Mouse (Mus musculus) liver, embryonic 11.5 days (tissue): Measurements from ENCODE around the gene Cox8b. TPM values are rescaled to one million over a fixed set of nuclear protein-coding genes. Genes with fewer than 3 reads are reported as not detected.

Source experiments
- ATAC-seq: fragments of 200-750 bp; cut with Nextera tagmentation; replicated peaks from 2 replicates; pipeline ENCODE4 v1.8.0; 2017; ENCODE audit warnings: moderate number of reproducible peaks, mild to moderate bottlenecking, moderate TSS enrichment, moderate library complexity; ENCODE audit not compliant: low FRiP score
- DNase-seq: peaks from one replicate; pipeline ENCODE4 v3.0.0-alpha.2; 2017; ENCODE audit warnings: low spot score
- H3K27ac ChIP-seq: fragments of 300-500 bp; sonication (generic); 2 replicates; pipeline ENCODE4 v1.5.1; 2014; ENCODE audit warnings: mild to moderate bottlenecking, low read depth, low read length, control low read depth
- H3K27me3 ChIP-seq: fragments of 300-500 bp; sonication (generic); replicated peaks from 2 replicates; pipeline ENCODE4 v1.6.1; 2014; ENCODE audit warnings: low read length, mixed read lengths; ENCODE audit not compliant: control insufficient read depth, insufficient read depth
- H3K36me3 ChIP-seq: fragments of 300-500 bp; sonication (generic); 2 replicates; pipeline ENCODE4 v1.6.1; 2014; ENCODE audit warnings: mild to moderate bottlenecking, low read length, moderate library complexity, mixed read lengths; ENCODE audit not compliant: control insufficient read depth, insufficient read depth
- H3K4me1 ChIP-seq: fragments of 300-500 bp; sonication (generic); replicated peaks from 2 replicates; pipeline ENCODE4 v1.6.1; 2014; ENCODE audit warnings: low read length, mixed read lengths; ENCODE audit not compliant: control insufficient read depth, insufficient read depth
- H3K4me2 ChIP-seq: fragments of 300-500 bp; sonication (generic); 2 replicates; pipeline ENCODE4 v1.6.1; 2014; ENCODE audit warnings: mild to moderate bottlenecking, control low read depth, moderate library complexity
- H3K4me3 ChIP-seq: fragments of 300-500 bp; sonication (generic); 2 replicates; pipeline ENCODE4 v1.5.1; 2014; ENCODE audit warnings: low read depth, low read length, control low read depth
- H3K9ac ChIP-seq: fragments of 300-500 bp; sonication (generic); 2 replicates; pipeline ENCODE4 v1.6.1; 2014; ENCODE audit warnings: low read depth, low read length, control low read depth
- H3K9me3 ChIP-seq: fragments of 300-500 bp; sonication (generic); 2 replicates; pipeline ENCODE4 v1.6.1; 2016; ENCODE audit warnings: low read length, inconsistent platforms, mixed read lengths; ENCODE audit not compliant: control insufficient read depth
- WGBS: fragments of 180-500 bp; shearing (Covaris S2); extraction: QIAGEN DNeasy Blood & Tissue Kit; methylation state at CpG from one replicate; pipeline ENCODE4 v1.1.7; 2014; 5-methylcytosine and 5-hydroxymethylcytosine counted together
- polyA plus RNA-seq: library from polyadenylated mRNA; unstranded; fragments of >200 nt; fragmentation: Nextera tagmentation; extraction: Ambion mirVana; gene quantifications from 2 replicates; pipeline ENCODE4 v1.2.1, GENCODE M21; 2014

Gene Cox8b
- polyA plus RNA-seq, 1 experiment from 2014 or later, result 0.97 TPM

DNA sequence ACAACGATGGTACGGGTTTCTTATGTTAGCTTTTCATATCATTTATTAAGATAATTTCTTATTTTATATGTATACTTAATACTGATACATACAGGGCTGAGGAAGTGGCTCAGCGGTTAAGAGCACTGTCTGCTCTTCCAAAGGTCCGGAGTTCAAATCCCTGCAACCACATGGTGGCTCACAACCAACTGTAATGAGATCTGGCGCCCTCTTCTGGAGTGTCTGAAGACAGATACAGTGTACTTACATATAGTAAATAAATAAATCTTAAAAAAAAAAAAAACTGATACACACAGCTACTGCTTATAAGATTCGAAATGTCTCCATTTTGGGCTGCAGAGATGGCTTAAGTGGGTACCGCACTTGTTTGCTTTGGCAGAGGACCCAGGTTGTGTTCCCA, 7.5 kb upstream of the Cox8b start:
- H3K4me2 ChIP-seq, result no peak overlapping the region
- 71% methylated on average over 7 of the region's 7 CpGs for WGBS
- no peak for ATAC-seq
- H3K4me3 ChIP-seq, result no peak overlapping the region
- H3K4me1 ChIP-seq, result peaks cover 6% of the 10 kb centered on the region
- H3K36me3 ChIP-seq, result no peaks in the 10 kb centered on the region
- DNase-seq, result no peak
- H3K27ac ChIP-seq, result peak overlapping the region; percentile 14
- no peak overlapping the region for H3K9ac ChIP-seq
- H3K9me3 ChIP-seq, result no peaks in the 10 kb centered on the region
- no peaks in the 10 kb centered on the region for H3K27me3 ChIP-seq

DNA sequence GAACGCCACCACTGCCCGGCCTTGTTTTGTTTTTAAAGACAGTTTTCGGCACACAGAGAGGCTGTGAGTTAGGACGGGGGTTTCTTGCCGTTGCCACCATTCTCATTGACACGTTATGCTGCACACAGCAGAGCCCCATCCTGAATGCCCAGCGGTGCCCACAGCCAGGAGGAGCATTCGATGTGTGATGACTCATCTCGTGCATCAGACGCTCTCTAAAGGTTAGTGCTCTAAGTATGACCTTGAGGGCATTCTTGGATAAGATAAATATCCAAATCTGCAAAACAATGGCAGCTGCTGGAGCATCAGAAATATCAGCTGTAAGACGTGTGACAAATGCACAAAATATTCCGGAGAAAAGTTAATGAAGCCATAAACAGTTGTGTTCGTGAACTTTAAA, 6.9 kb upstream of the Cox8b start:
- Histone ChIP-seq H3K9me3 (no peaks in the 10 kb centered on the region), H3K27ac (no peak overlapping the region; the same call in 1 of the 2 replicates), H3K4me1 (peaks cover 6% of the 10 kb centered on the region), H3K4me3 (no peak overlapping the region), H3K9ac (no peak overlapping the region), H3K27me3 (no peaks in the 10 kb centered on the region), H3K4me2 (no peak overlapping the region), H3K36me3 (no peaks in the 10 kb centered on the region)
- ATAC-seq (no peak), DNase-seq (no peak)
- WGBS, result 76% methylated on average over 13 of the region's 13 CpGs

DNA sequence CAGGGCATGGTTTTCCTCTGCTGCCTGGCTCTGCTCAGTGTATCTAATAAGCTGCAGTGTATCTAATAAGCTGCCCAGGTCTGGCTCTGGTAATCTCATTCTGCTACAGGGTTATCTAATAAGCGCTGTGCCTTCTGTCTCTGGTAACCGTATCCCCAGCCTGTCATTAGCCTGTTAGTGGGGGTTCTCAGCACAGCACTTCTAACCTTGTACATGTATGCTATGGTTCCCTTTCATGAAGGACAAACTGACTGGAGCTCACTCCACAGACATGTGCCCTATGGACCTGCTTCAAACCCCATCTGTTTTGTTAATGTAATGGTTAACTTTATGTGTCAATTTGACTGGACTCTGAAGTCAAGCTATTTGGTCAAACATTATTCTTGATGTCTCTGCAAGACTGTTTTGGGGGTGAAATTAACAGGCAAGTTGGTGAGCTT, 5.4 kb upstream of the Cox8b start:
- DNase-seq, result no peak
- ATAC-seq, result peak; percentile 30

DNA sequence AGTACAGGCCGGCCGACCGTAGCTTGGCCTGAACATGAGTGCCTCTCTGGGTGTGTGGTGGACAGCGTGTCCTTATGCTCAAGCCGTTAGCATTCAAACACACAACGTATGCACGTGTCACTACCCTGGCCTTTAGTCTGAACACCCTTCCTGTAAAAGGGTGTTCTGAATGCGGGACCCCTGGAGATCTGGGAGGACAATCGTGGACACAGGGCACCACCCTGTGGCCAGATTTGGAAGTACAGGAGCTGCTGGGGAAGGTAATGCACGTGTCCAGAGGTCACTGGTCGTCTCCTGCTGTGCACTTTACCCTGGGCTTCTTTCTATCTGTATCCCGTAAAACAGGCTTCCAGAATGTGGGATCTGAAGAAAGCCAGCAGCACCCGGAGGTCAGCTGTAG, 3.0 kb upstream of the Cox8b start:
- ATAC-seq (peak; percentile 46), DNase-seq (peak; percentile 79)
- Histone ChIP-seq H3K4me1 (no peaks in the 10 kb centered on the region; the same call in 1 of the 2 replicates), H3K27me3 (no peaks in the 10 kb centered on the region), H3K4me3 (no peak overlapping the region), H3K9ac (no peak overlapping the region), H3K9me3 (no peaks in the 10 kb centered on the region), H3K4me2 (no peak overlapping the region), H3K27ac (no peak overlapping the region), H3K36me3 (peaks cover 5% of the 10 kb centered on the region)
- 30% methylated on average over 13 of the region's 13 CpGs for WGBS

More for the DNA sequence above, 5.4 kb upstream of the Cox8b start:
- no peaks in the 10 kb centered on the region for H3K36me3 ChIP-seq
- 49% methylated on average over 2 of the region's 2 CpGs for WGBS
- peaks cover 6% of the 10 kb centered on the region for H3K4me1 ChIP-seq
- H3K27ac ChIP-seq, result peak overlapping the region; percentile 52
- H3K4me3 ChIP-seq, result no peak overlapping the region
- no peaks in the 10 kb centered on the region for H3K27me3 ChIP-seq
- peak overlapping the region; percentile 42 for H3K4me2 ChIP-seq
- H3K9ac ChIP-seq, result 0 out of 2 replicates have a peak overlapping the region, but pooled peaks have one; percentile 20
- H3K9me3 ChIP-seq, result no peaks in the 10 kb centered on the region

DNA sequence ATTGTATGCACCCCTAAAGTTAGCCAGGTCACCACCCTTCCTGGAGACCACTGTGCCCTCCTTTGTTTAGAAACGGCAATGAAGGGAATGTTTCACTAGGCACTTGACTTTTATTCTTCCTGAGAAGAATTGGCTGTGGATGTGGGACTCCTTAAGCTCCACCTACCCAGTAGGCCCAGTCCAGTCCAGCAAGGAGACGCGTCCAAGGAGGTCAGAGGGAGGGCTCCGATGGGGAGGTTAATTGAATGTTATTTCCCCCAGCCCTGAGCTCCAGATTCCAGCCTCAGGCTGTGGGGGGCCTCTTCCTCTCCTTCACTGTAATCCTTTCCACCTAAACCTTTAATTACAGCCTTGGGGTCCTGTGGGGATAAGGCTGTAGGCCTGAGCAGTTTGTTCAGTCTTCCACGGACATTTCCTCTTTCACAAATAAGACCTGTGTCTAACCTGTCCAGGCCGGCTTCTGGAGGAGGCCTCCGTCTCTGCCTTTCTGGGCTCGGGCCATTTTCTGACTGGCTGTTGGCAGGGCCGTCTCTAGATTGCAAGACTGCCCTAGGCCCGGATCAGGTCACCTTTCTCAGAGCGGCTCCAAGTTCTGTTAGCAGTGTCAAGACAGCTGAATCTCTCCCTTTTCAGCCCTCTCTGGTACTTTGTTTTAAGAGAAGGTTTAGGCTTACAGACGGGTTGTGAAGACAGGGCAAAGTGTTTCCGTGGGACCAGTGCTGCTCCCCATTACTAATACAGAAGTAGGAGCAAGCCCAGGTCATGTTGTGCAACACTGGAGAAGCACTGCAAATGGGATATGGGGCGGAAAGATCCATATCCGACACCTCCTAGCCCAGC, 2.0 kb upstream of the Cox8b start:
- no peak for DNase-seq
- Histone ChIP-seq H3K27me3 (no peaks in the 10 kb centered on the region), H3K9me3 (no peaks in the 10 kb centered on the region), H3K36me3 (peaks cover 14% of the 10 kb centered on the region), H3K27ac (no peak overlapping the region), H3K4me3 (no peak overlapping the region), H3K9ac (no peak overlapping the region), H3K4me2 (no peak overlapping the region), H3K4me1 (no peaks in the 10 kb centered on the region; the same call in 1 of the 2 replicates)
- 80% methylated on average over 15 of the region's 15 CpGs for WGBS
- ATAC-seq, result no peak

DNA sequence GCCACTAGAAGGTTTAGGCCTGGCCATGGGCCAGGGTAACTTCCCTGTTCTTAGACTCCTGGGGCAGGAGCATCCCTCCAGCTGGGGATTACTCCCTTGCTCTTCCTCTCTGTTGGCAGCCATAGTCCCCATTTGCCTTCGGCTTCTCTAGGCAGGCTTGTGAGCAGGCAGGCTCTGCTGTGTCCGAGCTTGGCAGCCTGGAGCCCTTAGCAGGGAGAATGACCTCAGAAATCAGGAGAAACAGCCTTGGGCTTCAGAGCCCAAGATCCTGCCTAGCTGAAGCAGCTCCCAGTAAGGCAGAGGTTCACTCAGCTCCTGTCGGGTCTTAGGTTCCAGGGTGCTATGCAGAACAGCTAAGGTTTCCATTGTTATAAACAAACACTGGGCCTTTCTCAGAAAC, 1.1 kb downstream of the Cox8b start:
- no peak overlapping the region for H3K9ac ChIP-seq
- H3K9me3 ChIP-seq, result no peaks in the 10 kb centered on the region
- no peak overlapping the region for H3K27ac ChIP-seq
- no peak for DNase-seq
- no peaks in the 10 kb centered on the region for H3K27me3 ChIP-seq
- H3K36me3 ChIP-seq, result peaks cover 21% of the 10 kb centered on the region
- no peak overlapping the region for H3K4me2 ChIP-seq
- no peak for ATAC-seq
- 82% methylated on average over 3 of the region's 3 CpGs for WGBS
- H3K4me1 ChIP-seq, result no peaks in the 10 kb centered on the region
- H3K4me3 ChIP-seq, result no peak overlapping the region

DNA sequence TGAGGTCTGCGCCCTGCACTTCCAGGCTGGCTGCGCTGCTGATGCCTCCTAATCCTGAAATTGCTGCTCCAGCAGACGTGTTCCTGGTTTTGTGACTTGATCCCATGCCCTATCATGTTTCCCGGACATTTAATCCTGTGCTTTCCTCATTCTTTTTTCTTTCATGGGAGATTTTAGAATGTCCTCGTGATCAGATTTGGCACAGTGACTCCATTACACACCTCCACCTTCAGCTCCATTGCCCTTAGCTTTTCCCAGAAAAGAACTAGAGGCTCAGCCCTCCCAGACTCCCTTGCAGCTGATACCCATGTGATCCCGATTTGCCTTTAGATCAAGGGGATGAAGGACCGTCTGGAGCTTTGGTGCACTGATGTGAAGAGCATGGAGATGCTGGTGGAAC, 2.4 kb downstream of the Cox8b start:
- Histone ChIP-seq H3K27ac (no peak overlapping the region), H3K36me3 (peaks cover 25% of the 10 kb centered on the region), H3K9ac (no peak overlapping the region), H3K4me3 (no peak overlapping the region), H3K9me3 (no peaks in the 10 kb centered on the region), H3K4me1 (no peaks in the 10 kb centered on the region), H3K4me2 (no peak overlapping the region), H3K27me3 (no peaks in the 10 kb centered on the region)
- no peak for DNase-seq
- 87% methylated on average over 7 of the region's 7 CpGs for WGBS
- ATAC-seq, result no peak

DNA sequence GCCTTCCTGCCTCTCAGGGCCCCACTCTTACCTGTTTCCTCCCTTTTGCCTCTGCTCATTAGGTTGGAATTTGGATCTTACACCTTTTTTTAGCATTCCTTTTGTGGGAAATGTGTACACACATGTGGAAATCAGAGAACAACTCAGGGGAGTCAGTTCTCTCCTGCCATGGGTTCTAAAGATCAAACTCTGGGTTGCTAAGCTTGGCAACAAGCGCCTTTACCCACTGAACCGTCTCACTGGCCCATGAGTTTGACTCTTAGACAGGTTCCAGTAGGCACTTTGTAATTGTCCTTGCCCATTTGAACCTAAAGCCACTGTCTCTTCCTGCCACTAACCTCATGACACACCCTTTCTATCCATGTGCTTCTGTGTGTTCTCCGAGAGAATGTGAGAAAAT, 5.6 kb downstream of the Cox8b start:
- WGBS, result 92% methylated on average over 3 of the region's 3 CpGs
- Histone ChIP-seq H3K4me1 (no peaks in the 10 kb centered on the region), H3K9ac (no peak overlapping the region), H3K27ac (no peak overlapping the region), H3K4me2 (no peak overlapping the region), H3K9me3 (no peaks in the 10 kb centered on the region), H3K27me3 (no peaks in the 10 kb centered on the region), H3K4me3 (no peak overlapping the region), H3K36me3 (peaks cover 39% of the 10 kb centered on the region)
- ATAC-seq (no peak), DNase-seq (no peak)

DNA sequence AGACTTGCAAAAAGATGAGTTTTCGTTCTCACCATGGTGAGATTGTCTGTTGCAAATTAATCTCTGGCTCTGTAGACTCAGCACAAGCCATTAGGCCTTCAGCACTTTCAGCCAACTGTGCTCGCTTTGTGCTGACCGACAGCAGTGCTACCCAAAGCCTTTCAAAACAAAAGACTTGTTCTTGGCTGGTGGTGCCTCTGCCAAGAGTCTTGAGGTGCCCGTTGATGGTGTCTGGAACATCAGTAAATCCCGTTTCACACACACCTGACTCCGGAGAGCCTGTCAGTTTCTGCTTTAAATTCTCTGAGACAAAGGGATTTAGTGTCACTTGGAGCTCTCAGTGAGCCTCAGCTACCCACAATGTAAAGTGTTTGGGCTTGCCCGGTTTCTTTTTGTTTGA, 6.2 kb downstream of the Cox8b start:
- H3K4me1 ChIP-seq, result no peaks in the 10 kb centered on the region
- 92% methylated on average over 7 of the region's 7 CpGs for WGBS
- no peak overlapping the region for H3K9ac ChIP-seq
- H3K36me3 ChIP-seq, result peaks cover 39% of the 10 kb centered on the region
- H3K27ac ChIP-seq, result no peak overlapping the region
- H3K27me3 ChIP-seq, result no peaks in the 10 kb centered on the region
- no peak overlapping the region for H3K4me3 ChIP-seq
- H3K9me3 ChIP-seq, result no peaks in the 10 kb centered on the region
- H3K4me2 ChIP-seq, result no peak overlapping the region
- no peak for ATAC-seq
- no peak for DNase-seq
